Mouse (Mus musculus) kidney, postnatal 0 days (tissue): ENCODE measurements at regions not wholly inside any gene's neighbourhood (a gene's known extent, or its start where the extent isn't known, plus 50 kb on each side); places are given as distances from the start of the nearest gene placed in this dataset.

ENCODE experiments used
- ATAC-seq: fragments of 200-750 bp; cut with Nextera tagmentation; replicated peaks from 2 replicates; pipeline ENCODE4 v1.8.0; 2017; ENCODE audit warnings: low read depth, moderate number of reproducible peaks, moderate TSS enrichment, moderate library complexity; ENCODE audit not compliant: low FRiP score
- DNase-seq: peaks from one replicate; pipeline ENCODE4 v3.0.0-alpha.2; 2016; ENCODE audit warnings: low spot score
- H3K27ac ChIP-seq: fragments of 300-500 bp; sonication (generic); 2 replicates; pipeline ENCODE4 v1.5.1; 2014; ENCODE audit warnings: mild to moderate bottlenecking
- H3K27me3 ChIP-seq: fragments of 300-500 bp; sonication (generic); 2 replicates; pipeline ENCODE4 v1.6.1; 2014; ENCODE audit warnings: low read length, mixed read lengths; ENCODE audit not compliant: insufficient read depth
- H3K36me3 ChIP-seq: fragments of 300-500 bp; sonication (generic); 2 replicates; pipeline ENCODE4 v1.6.1; 2014; ENCODE audit warnings: low read length, mixed read lengths; ENCODE audit not compliant: insufficient read depth
- H3K4me1 ChIP-seq: fragments of 300-500 bp; sonication (generic); replicated peaks from 2 replicates; pipeline ENCODE4 v1.6.1; 2014; ENCODE audit warnings: antibody characterized with exemption, low read length, mixed read lengths; ENCODE audit not compliant: insufficient read depth
- H3K4me2 ChIP-seq: fragments of 300-500 bp; sonication (generic); 2 replicates; pipeline ENCODE4 v1.6.1; 2014; ENCODE audit warnings: mild to moderate bottlenecking, low read length, moderate library complexity, mixed read lengths
- H3K4me3 ChIP-seq: fragments of 300-500 bp; sonication (generic); replicated peaks from 2 replicates; pipeline ENCODE4 v1.5.1; 2014; ENCODE audit warnings: low read depth, low read length
- H3K9ac ChIP-seq: fragments of 300-500 bp; sonication (generic); 2 replicates; pipeline ENCODE4 v1.6.1; 2014; ENCODE audit warnings: low read depth, low read length
- H3K9me3 ChIP-seq: fragments of 300-500 bp; sonication (generic); replicated peaks from 2 replicates; pipeline ENCODE4 v1.6.1; 2016; ENCODE audit warnings: low read length, inconsistent platforms, mixed read lengths
- CTCF ChIP-seq: IDR thresholded peaks from 2 replicates; pipeline ENCODE4 v1.5.1; 2016; ENCODE audit warnings: antibody characterized with exemption, low read depth, mild to moderate bottlenecking, moderate library complexity
- WGBS: fragments of 180-500 bp; shearing (Covaris S2); extraction: QIAGEN DNeasy Blood & Tissue Kit; methylation state at CpG from one replicate; pipeline ENCODE4 v1.1.7; 2014; 5-methylcytosine and 5-hydroxymethylcytosine counted together

- 81% methylated on average over 13 of the region's 13 CpGs for WGBS
- DNase-seq (no peak), ATAC-seq (no peak)
- Histone ChIP-seq H3K4me3 (no peak overlapping the region), H3K9ac (no peak overlapping the region), H3K27me3 (no peaks in the 10 kb centered on the region), H3K27ac (no peak overlapping the region), H3K4me1 (no peaks in the 10 kb centered on the region), H3K4me2 (no peak overlapping the region), H3K9me3 (no peaks in the 10 kb centered on the region), H3K36me3 (no peaks in the 10 kb centered on the region)
- TF ChIP-seq CTCF: no peak
Observed at GRCm38 (mm10) chr9:98673461-98674114, 72.1 kb upstream of the Mrps22 start.

GRCm38 (mm10) chr9:98672361-98672760 lies 70.9 kb upstream of the Mrps22 start:
- Histone ChIP-seq H3K4me2 (no peak overlapping the region), H3K9me3 (no peaks in the 10 kb centered on the region), H3K4me1 (no peaks in the 10 kb centered on the region), H3K27ac (no peak overlapping the region), H3K36me3 (no peaks in the 10 kb centered on the region), H3K27me3 (no peaks in the 10 kb centered on the region), H3K4me3 (no peak overlapping the region), H3K9ac (no peak overlapping the region)
- no peak for ATAC-seq
- no peak for DNase-seq
- TF ChIP-seq CTCF: no peak
- 42% methylated on average over 9 of the region's 9 CpGs for WGBS

- whole genome bisulfite sequencing: 77% methylated on average over 23 of the region's 23 CpGs
- no peaks in the 10 kb centered on the region for H3K27me3 ChIP-seq
- no peak for TF ChIP-seq CTCF
- DNase-seq: no peak
- no peak overlapping the region for H3K4me2 ChIP-seq
- no peak overlapping the region for H3K27ac ChIP-seq
- no peak for ATAC-seq
- H3K4me3 ChIP-seq: no peak overlapping the region
- H3K4me1 ChIP-seq: no peaks in the 10 kb centered on the region
- no peaks in the 10 kb centered on the region for H3K36me3 ChIP-seq
- H3K9ac ChIP-seq: no peak overlapping the region
- H3K9me3 ChIP-seq: no peaks in the 10 kb centered on the region
Observed at GRCm38 (mm10) chr9:98668423-98669330, 67.2 kb upstream of the Mrps22 start.

- H3K27ac ChIP-seq: no peak overlapping the region
- H3K4me1 ChIP-seq: no peaks in the 10 kb centered on the region
- no peak for TF ChIP-seq CTCF
- H3K4me3 ChIP-seq: no peak overlapping the region
- ATAC-seq: no peak
- no peak for DNase-seq
- H3K36me3 ChIP-seq: no peaks in the 10 kb centered on the region
- 96% methylated on average over 3 of the region's 3 CpGs for WGBS
- no peak overlapping the region for H3K9ac ChIP-seq
- no peaks in the 10 kb centered on the region for H3K9me3 ChIP-seq
- H3K4me2 ChIP-seq: no peak overlapping the region
- H3K27me3 ChIP-seq: no peaks in the 10 kb centered on the region
Observed at GRCm38 (mm10) chr9:98667072-98667471, 65.6 kb upstream of the Mrps22 start.

- Histone ChIP-seq H3K4me3 (no peak overlapping the region), H3K27ac (no peak overlapping the region), H3K27me3 (no peaks in the 10 kb centered on the region), H3K9me3 (no peaks in the 10 kb centered on the region), H3K4me2 (no peak overlapping the region), H3K4me1 (no peaks in the 10 kb centered on the region), H3K9ac (no peak overlapping the region), H3K36me3 (no peaks in the 10 kb centered on the region)
- no peak for ATAC-seq
- DNase-seq: no peak
- no peak for TF ChIP-seq CTCF
- WGBS: 52% methylated on average over 3 of the region's 3 CpGs
Observed at GRCm38 (mm10) chr9:98663011-98663410, 61.6 kb upstream of the Mrps22 start.

- no peak for DNase-seq
- ATAC-seq: no peak
- WGBS: 72% methylated on average over 2 of the region's 2 CpGs
- Histone ChIP-seq H3K4me3 (no peak overlapping the region), H3K27me3 (no peaks in the 10 kb centered on the region), H3K4me1 (no peaks in the 10 kb centered on the region), H3K4me2 (no peak overlapping the region), H3K27ac (no peak overlapping the region), H3K9me3 (no peaks in the 10 kb centered on the region), H3K9ac (no peak overlapping the region), H3K36me3 (no peaks in the 10 kb centered on the region)
- no peak for TF ChIP-seq CTCF
Observed at GRCm38 (mm10) chr9:98651681-98652080, 50.2 kb upstream of the Mrps22 start.
